Mouse (Mus musculus) liver, embryonic 14.5 days (tissue): ENCODE measurements around the gene Ap2a2.

Experiments used
- CTCF ChIP-seq: IDR thresholded peaks from 2 replicates; pipeline ENCODE4 v1.5.1; 2016; ENCODE audit warnings: antibody characterized with exemption, low read depth, control low read depth
- EP300 ChIP-seq: IDR thresholded peaks from 2 replicates; pipeline ENCODE4 v1.6.1; 2016; ENCODE audit warnings: antibody characterized with exemption, low read depth

GRCm38 (mm10) chr7:141578943-141579342 is 17.0 kb downstream of the Ap2a2 start:
- TF ChIP-seq CTCF (no peak), EP300 (no peak)
